Mouse (Mus musculus) lung, postnatal 0 days (tissue): ENCODE data around the gene Atp6v0e2. TPM values are rescaled to one million over a fixed set of nuclear protein-coding genes. Genes with fewer than 3 reads are reported as not detected.

Experiments
- ATAC-seq: fragments of 200-750 bp; cut with Nextera tagmentation; 2 replicates; pipeline ENCODE4 v1.8.0; 2017; ENCODE audit warnings: moderate library complexity
- DNase-seq: peaks from one replicate; pipeline ENCODE4 v3.0.0-alpha.2; 2016; ENCODE audit warnings: low spot score
- H3K27ac ChIP-seq: fragments of 300-500 bp; sonication (generic); 2 replicates; pipeline ENCODE4 v1.5.1; 2014; ENCODE audit warnings: antibody characterized with exemption, mild to moderate bottlenecking, low read length, mixed read lengths
- H3K27me3 ChIP-seq: fragments of 300-500 bp; sonication (generic); replicated peaks from 2 replicates; pipeline ENCODE4 v1.6.1; 2014; ENCODE audit warnings: low read length, mixed read lengths; ENCODE audit not compliant: insufficient read depth
- H3K36me3 ChIP-seq: fragments of 300-500 bp; sonication (generic); 2 replicates; pipeline ENCODE4 v1.6.1; 2014; ENCODE audit warnings: low read length, mixed read lengths; ENCODE audit not compliant: insufficient read depth
- H3K4me1 ChIP-seq: fragments of 300-500 bp; sonication (generic); 2 replicates; pipeline ENCODE4 v1.6.1; 2014; ENCODE audit warnings: antibody characterized with exemption, low read depth, low read length, mixed read lengths; ENCODE audit not compliant: insufficient read depth
- H3K4me2 ChIP-seq: fragments of 300-500 bp; sonication (generic); replicated peaks from 2 replicates; pipeline ENCODE4 v1.6.1; 2014; ENCODE audit warnings: low read depth, mild to moderate bottlenecking, low read length, moderate library complexity, mixed read lengths
- H3K4me3 ChIP-seq: fragments of 300-500 bp; sonication (generic); 2 replicates; pipeline ENCODE4 v1.5.1; 2014; ENCODE audit warnings: low read depth, low read length
- H3K9ac ChIP-seq: fragments of 300-500 bp; sonication (generic); replicated peaks from 2 replicates; pipeline ENCODE4 v1.6.1; 2014; ENCODE audit warnings: low read depth, mild to moderate bottlenecking
- H3K9me3 ChIP-seq: fragments of 300-500 bp; sonication (generic); 2 replicates; pipeline ENCODE4 v1.6.1; 2016; ENCODE audit warnings: low read length, mixed read lengths
- CTCF ChIP-seq: IDR thresholded peaks from 2 replicates; pipeline ENCODE4 v1.5.1; 2016; ENCODE audit warnings: antibody characterized with exemption, mild to moderate bottlenecking
- EP300 ChIP-seq: IDR thresholded peaks from 2 replicates; pipeline ENCODE4 v1.6.1; 2016; ENCODE audit warnings: antibody characterized with exemption, mild to moderate bottlenecking, control low read depth
- WGBS: fragments of 180-500 bp; shearing (Covaris S2); extraction: QIAGEN DNeasy Blood & Tissue Kit; methylation state at CpG from one replicate; pipeline ENCODE4 v1.1.7; 2014; 5-methylcytosine and 5-hydroxymethylcytosine counted together
- polyA plus RNA-seq: library from polyadenylated mRNA; unstranded; fragments of >200 nt; fragmentation: Nextera tagmentation; extraction: Ambion mirVana; gene quantifications from 2 replicates; pipeline ENCODE4 v1.2.1, GENCODE M21; 2015

The Atp6v0e2 gene
- polyA plus RNA-seq, 1 experiment from 2014 or later: 8.4 TPM

DNA sequence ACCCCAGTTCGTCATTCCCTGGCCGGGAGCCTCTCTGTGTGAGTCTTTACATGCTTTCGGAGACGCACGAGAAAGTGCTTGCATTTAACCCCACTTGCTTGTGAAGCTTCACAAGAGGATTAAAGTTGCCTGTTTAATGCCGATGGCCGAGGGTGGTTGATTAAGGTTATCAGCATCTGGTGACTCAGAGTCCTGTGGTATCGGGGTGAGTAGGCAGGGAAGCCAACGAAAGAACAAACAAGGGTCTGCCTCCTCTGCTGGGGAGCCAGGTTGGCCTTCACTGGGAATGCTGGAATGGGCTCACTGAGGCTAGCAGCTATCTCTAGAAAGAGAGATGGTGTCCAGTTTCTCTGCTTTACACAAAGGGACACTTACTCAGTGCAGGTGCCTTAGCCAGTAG lies 9.5 kb upstream of the Atp6v0e2 start:
- WGBS: 83% methylated on average over 9 of the region's 9 CpGs
- TF ChIP-seq EP300 (no peak), CTCF (no peak)
- Histone ChIP-seq H3K9ac (no peak overlapping the region), H3K4me2 (no peak overlapping the region), H3K4me3 (no peak overlapping the region), H3K4me1 (no peaks in the 10 kb centered on the region), H3K27ac (no peak overlapping the region), H3K9me3 (no peaks in the 10 kb centered on the region), H3K36me3 (no peaks in the 10 kb centered on the region), H3K27me3 (no peaks in the 10 kb centered on the region)
- no peak for ATAC-seq
- DNase-seq: no peak

DNA sequence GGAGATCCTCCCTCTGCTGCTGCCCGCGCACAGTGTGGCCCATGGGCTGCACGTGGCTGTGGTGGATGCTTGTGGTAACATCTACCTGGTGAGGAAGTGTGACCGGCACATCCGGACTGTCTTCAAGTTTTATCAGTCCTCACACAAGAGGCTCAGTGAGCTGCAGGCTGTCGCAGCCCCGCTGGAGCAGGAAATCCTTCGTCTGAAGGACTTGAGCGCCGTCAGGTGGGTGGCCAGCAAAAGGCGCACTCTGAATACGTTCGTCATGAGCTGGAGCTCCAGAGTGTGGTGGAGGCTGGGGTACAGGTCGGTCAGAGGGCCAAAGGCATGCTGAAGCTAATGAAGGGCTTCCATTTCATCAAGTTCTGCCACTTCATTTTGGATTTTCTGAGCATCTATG lies 8.2 kb upstream of the Atp6v0e2 start:
- ATAC-seq (no peak), DNase-seq (no peak)
- no peak overlapping the region for H3K4me2 ChIP-seq
- no peak overlapping the region for H3K4me3 ChIP-seq
- TF ChIP-seq CTCF (peak; percentile 46), EP300 (no peak)
- 66% methylated on average over 14 of the region's 14 CpGs for WGBS
- no peak overlapping the region for H3K27ac ChIP-seq
- H3K9ac ChIP-seq: no peak overlapping the region
- no peaks in the 10 kb centered on the region for H3K27me3 ChIP-seq
- no peaks in the 10 kb centered on the region for H3K9me3 ChIP-seq
- no peaks in the 10 kb centered on the region for H3K4me1 ChIP-seq
- H3K36me3 ChIP-seq: no peaks in the 10 kb centered on the region

DNA sequence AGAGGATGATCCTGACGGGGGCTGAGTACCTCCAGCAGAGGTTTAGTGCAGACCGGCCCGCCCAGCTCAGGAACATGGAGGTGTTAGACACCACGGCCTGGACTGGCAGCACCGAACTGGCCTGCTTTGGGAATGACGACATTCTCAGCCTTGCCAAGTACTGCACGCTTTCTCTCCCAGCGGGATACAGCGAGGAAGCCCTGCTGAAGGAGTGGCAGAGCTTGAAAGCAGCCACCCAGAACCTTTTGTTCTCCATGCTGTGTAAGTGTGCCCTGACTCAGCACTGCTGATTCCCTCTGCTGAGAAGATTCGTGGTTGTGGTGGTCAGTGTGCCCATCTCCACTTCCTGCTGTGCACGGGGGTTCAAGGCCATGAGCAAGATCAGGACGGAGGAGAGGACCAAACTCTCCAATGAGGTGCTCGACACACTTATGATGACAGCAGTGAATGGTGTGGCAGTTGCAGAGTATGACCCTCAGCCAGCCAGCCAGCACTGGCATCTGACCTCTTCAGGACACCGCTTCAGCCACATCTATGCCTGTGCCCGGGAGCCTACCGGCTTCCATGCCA lies 7.5 kb upstream of the Atp6v0e2 start:
- Histone ChIP-seq H3K9ac (no peak overlapping the region), H3K36me3 (no peaks in the 10 kb centered on the region), H3K4me2 (no peak overlapping the region), H3K27me3 (no peaks in the 10 kb centered on the region), H3K9me3 (no peaks in the 10 kb centered on the region), H3K4me1 (no peaks in the 10 kb centered on the region), H3K27ac (no peak overlapping the region), H3K4me3 (no peak overlapping the region)
- TF ChIP-seq CTCF: no peak
- TF ChIP-seq EP300: no peak
- no peak for DNase-seq
- ATAC-seq: peak; percentile 23
- 72% methylated on average over 16 of the region's 16 CpGs for WGBS

DNA sequence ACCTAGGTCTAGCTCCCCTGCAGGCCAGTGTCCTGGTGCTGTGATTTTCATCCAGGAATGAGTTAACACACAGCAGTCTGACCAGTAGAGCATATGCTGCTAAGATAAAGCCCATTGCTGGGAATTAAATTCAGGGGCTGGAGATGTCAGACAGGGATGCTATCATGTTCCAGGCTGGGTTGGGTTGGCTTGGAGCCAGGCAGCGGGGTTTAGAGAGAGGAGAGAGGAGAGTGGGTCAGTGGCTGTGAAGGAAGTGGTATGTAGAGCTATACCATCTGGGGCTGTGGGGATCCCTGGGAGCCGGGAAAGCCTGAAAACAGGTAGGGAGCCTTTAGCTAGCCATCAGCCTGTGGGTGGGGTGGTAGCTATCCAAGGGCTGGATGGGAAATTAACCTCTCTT lies 6.6 kb upstream of the Atp6v0e2 start:
- Histone ChIP-seq H3K27ac (no peak overlapping the region), H3K9ac (no peak overlapping the region), H3K9me3 (no peaks in the 10 kb centered on the region), H3K36me3 (no peaks in the 10 kb centered on the region), H3K4me3 (no peak overlapping the region), H3K27me3 (no peaks in the 10 kb centered on the region), H3K4me1 (no peaks in the 10 kb centered on the region), H3K4me2 (no peak overlapping the region)
- TF ChIP-seq EP300: no peak
- no peak for TF ChIP-seq CTCF
- DNase-seq (no peak), ATAC-seq (no peak; the same call in 1 of the 2 replicates)
- 54% methylated on average over 2 of the region's 2 CpGs for WGBS

DNA sequence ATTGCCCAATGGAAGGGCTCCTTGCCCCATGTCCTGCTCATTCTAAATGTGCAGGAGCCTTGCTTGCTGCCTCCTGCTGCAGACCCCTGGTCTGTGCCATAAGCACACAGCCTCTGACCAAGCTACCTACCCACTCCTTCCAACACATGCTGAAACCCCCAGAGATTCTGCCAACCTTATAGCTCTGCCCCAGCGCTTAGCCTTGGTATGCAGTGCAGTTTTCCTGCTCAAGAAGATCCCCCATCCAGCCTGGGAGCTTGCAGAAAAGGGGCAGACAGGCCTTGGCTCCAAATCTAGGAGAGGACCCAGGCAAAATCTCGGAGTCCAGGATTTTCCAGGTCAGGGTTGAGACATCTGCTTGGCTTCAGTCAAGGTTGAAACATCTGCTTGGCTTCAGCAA lies 3.9 kb upstream of the Atp6v0e2 start:
- no peak overlapping the region for H3K4me2 ChIP-seq
- no peak overlapping the region for H3K4me3 ChIP-seq
- H3K27ac ChIP-seq: no peak overlapping the region
- no peak for ATAC-seq
- H3K4me1 ChIP-seq: peaks cover 4% of the 10 kb centered on the region; the same call in 1 of the 2 replicates
- H3K9ac ChIP-seq: no peak overlapping the region
- H3K9me3 ChIP-seq: no peaks in the 10 kb centered on the region
- DNase-seq: no peak
- 72% methylated on average over 2 of the region's 2 CpGs for WGBS
- H3K27me3 ChIP-seq: no peaks in the 10 kb centered on the region
- H3K36me3 ChIP-seq: no peaks in the 10 kb centered on the region
- no peak for TF ChIP-seq EP300
- no peak for TF ChIP-seq CTCF

DNA sequence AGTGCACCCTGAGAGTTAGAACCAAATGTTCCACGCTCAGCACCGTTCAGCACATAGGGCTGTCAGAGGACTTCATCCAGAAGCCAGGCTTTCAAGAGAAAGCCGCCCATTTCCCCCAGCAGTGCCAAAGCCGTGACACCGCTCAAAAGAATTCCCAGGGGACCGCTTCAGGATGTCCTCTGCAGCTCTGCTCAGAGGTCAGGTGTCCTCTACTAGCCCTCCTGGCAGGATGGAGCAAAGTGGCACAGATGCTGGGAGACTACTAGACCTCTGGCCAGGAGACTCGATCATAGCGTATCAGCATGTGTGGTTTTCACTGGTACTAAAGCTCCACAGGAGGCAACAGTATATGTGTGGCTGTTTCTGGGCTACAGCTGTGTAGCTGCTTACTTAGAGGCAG lies 2.5 kb upstream of the Atp6v0e2 start:
- Histone ChIP-seq H3K9ac (no peak overlapping the region), H3K4me2 (no peak overlapping the region), H3K27ac (no peak overlapping the region), H3K9me3 (no peaks in the 10 kb centered on the region), H3K4me3 (no peak overlapping the region), H3K36me3 (no peaks in the 10 kb centered on the region), H3K4me1 (peaks cover 4% of the 10 kb centered on the region; the same call in 1 of the 2 replicates), H3K27me3 (no peaks in the 10 kb centered on the region)
- DNase-seq (no peak), ATAC-seq (no peak)
- no peak for TF ChIP-seq CTCF
- no peak for TF ChIP-seq EP300
- WGBS: 78% methylated on average over 8 of the region's 8 CpGs

DNA sequence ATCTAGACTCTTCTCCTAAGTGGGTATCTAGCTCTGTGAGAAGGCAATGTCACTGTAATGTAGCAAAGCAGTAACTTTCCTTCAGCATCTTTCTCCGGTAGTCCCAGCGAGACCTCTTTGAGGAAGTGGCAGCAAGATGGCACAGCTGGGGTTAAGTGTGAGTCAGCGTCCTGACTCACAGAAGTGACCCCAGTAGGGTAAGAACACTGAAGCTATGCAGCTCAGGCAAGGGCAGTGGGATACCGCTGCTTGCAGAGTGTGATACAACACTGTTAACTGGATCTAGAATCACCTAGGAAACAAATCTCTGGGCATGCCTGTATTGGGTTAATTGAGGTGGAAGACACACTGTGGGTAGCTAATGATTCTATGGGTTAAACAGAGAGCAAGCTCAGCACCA lies 1.3 kb upstream of the Atp6v0e2 start:
- Histone ChIP-seq H3K27me3 (no peaks in the 10 kb centered on the region), H3K27ac (no peak overlapping the region), H3K4me2 (no peak overlapping the region), H3K4me3 (no peak overlapping the region), H3K36me3 (no peaks in the 10 kb centered on the region), H3K9me3 (no peaks in the 10 kb centered on the region), H3K4me1 (peaks cover 4% of the 10 kb centered on the region; the same call in 1 of the 2 replicates), H3K9ac (no peak overlapping the region)
- DNase-seq (no peak), ATAC-seq (no peak)
- TF ChIP-seq EP300 (no peak), CTCF (no peak)
- 65% methylated on average over 4 of the region's 4 CpGs for WGBS
